Mouse (Mus musculus): ENCODE measurements around the gene Magi2. TPM values are rescaled to one million over a fixed set of nuclear protein-coding genes. Genes with fewer than 3 reads are reported as not detected.

The Magi2 gene
- polyA plus RNA-seq, 1 experiment from 2014 or later, result 39.5 TPM

DNA sequence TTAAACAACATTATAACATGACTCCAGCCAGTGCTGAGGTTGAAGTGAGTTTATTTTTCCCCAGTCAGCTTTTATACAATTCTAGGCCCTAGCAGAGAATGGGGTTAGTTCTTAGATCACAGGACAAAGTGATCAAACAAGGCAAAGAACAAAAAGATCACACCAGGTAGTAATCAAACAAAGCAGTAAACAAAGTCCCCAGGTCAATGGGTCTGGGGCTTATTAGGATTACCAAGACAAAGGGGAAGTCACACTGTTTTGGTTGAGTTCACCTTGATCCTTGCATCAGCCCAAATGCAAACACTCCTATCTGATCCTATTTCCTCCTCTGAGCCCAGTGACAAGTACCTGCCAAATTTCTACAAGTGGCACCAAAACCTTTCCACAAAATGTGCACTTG, 1190.5 kb downstream of the Magi2 start:
- H3K36me3 ChIP-seq, result no peaks in the 10 kb centered on the region
- no peaks in the 10 kb centered on the region for H3K27me3 ChIP-seq (replicated peaks)
- no peak overlapping the region for H3K27ac ChIP-seq (replicated peaks)
- peaks cover 5% of the 10 kb centered on the region; the same call in 1 of the 2 replicates for H3K4me1 ChIP-seq
- H3K4me3 ChIP-seq (replicated peaks), result no peak overlapping the region
- H3K9me3 ChIP-seq (replicated peaks), result no peaks in the 10 kb centered on the region
- no peak overlapping the region for H3K4me2 ChIP-seq
- no peak for ATAC-seq (ENCODE audit: low FRiP score)
- no peak overlapping the region for H3K9ac ChIP-seq (replicated peaks)

DNA sequence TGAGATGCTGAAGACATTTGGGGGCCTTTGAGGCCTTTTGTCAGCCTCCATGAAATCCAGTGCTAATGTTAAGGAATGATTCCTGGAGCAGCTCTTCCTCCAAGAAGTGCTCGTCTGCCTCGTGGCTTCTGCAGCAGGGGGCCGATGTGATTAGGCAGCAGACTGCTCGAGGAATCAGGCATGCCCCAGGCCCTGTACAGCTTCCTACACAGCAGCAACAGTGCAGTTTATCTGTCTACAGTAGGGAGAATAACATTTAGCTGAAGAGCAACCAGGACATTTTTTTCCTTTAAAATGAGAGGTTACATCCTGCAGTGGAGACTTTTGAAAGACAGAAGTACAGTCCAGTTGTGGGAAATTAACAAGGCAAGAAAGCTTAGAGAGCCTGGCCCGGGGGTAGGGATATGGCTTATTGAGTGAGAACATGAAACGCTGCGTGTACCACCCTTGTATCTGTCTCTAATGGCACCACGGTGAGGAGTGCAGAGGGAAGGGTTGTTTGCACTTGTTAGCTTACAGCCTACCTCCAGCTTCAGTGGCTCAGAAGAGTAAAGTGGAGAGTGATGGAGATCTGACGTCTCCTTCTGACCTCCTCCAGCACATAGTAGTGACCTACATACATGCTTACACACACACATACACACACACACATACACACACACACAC, 1205.4 kb downstream of the Magi2 start:
- Histone ChIP-seq H3K9ac (replicated peaks) (no peak overlapping the region), H3K27me3 (replicated peaks) (no peaks in the 10 kb centered on the region), H3K27ac (replicated peaks) (no peak overlapping the region), H3K36me3 (no peaks in the 10 kb centered on the region), H3K4me2 (no peak overlapping the region), H3K4me1 (no peaks in the 10 kb centered on the region), H3K4me3 (replicated peaks) (no peak overlapping the region), H3K9me3 (replicated peaks) (no peaks in the 10 kb centered on the region)
- WGBS, result 53% methylated on average over 9 of the region's 9 CpGs
- ATAC-seq (ENCODE audit: low FRiP score), result peak; percentile 38

DNA sequence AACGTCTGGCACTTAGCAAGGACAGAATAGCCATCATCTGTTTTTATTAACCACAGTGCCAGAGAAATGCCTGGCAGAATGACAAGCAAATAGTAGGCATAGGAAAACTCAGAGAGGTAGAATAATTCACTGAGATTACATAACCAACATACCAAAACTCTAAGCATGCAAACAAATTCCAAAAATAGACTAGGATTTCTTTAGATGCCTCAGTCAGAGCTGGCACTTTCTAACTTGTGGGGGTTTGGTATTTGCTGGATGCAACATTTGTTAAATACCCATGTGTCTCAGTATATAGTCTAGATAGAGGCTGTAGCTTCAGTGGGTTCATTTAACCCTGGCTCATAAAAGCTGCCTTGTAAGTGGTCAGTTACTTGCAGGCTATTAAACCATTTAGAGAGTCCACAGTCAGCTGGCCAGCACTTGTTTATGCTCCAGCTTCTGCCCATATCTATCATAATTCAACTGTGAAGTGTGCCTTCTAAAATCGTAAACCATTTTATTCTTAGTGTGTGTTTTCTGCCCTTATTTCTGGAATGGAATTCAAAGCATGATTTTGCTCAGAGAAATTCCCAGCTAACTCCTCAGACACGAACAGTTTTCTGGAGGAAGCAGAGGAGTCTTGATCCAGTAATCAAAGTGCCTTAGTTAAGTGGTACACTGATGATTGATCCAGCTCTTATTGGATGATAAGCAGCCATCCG, 1219.8 kb downstream of the Magi2 start:
- 54% methylated on average over 4 of the region's 4 CpGs for WGBS
- Histone ChIP-seq H3K27me3 (replicated peaks) (no peaks in the 10 kb centered on the region), H3K4me2 (no peak overlapping the region), H3K9me3 (replicated peaks) (no peaks in the 10 kb centered on the region), H3K4me1 (0 out of 2 replicates have a peak, but pooled peaks cover 7% of the 10 kb centered on the region), H3K36me3 (no peaks in the 10 kb centered on the region), H3K9ac (replicated peaks) (no peak overlapping the region), H3K4me3 (replicated peaks) (no peak overlapping the region), H3K27ac (replicated peaks) (no peak overlapping the region; the same call in 1 of the 2 replicates)
- ATAC-seq (ENCODE audit: low FRiP score), result no peak

DNA sequence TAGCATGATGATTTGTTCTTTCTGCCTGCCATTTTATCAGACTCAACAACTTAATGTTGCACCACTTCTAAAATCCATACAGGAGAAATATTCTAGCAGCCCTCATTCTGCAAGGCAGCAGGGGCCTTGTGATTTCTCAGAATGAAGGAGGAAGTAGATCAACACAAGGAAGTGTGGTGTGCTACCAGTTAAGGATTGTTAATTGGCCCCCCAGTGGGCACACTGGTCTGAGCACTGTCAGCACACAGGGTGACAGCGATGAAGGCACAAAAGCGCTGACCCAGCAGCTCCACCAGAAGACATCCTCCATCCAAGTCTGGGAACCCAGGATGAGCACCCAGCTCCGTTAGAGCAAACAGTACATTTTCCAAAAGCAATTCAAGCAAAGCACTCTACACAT, 1229.3 kb downstream of the Magi2 start:
- H3K27ac ChIP-seq (replicated peaks), result no peak overlapping the region
- H3K4me1 ChIP-seq, result no peaks in the 10 kb centered on the region
- WGBS, result 64% methylated on average over 3 of the region's 3 CpGs
- no peak overlapping the region for H3K9ac ChIP-seq (replicated peaks)
- no peaks in the 10 kb centered on the region for H3K9me3 ChIP-seq (replicated peaks)
- H3K36me3 ChIP-seq, result no peaks in the 10 kb centered on the region
- no peaks in the 10 kb centered on the region for H3K27me3 ChIP-seq (replicated peaks)
- no peak for ATAC-seq (ENCODE audit: low FRiP score)
- H3K4me2 ChIP-seq, result no peak overlapping the region
- H3K4me3 ChIP-seq (replicated peaks), result no peak overlapping the region

DNA sequence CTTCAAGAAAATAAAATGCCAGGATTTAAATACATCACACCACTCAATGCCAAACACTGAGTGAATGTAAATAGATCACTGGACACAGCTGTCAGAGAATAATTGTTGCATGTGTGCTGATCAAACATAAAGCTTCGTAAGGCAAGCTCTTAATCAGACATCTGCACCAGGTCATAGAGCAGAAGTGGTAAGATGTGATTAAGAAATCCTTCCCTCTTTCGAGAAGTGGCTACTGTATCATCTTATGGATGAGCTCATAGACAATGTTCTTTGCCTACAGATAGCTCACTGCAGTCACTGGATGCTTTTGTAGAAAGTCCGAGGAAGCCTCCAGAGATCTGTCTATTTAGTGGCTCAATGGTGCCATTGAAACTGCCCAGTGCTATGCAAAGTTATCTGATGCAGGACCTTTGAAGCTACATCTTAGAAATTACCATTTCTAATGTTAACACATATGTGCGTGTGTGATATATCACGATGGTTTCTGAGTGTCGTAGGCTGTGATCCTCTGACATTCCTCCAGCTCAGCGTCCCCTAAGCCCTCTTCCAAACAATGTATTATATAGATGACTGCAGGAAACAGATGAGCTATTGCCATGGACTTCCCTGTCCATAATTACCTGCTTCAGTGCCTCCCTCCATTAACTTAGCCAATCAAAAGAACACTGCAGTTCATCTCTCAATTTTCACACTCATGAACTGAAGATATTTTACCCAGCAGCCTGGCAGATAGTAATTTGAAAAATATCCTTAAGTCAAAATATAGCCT, 1231.1 kb downstream of the Magi2 start:
- no peak overlapping the region for H3K27ac ChIP-seq (replicated peaks)
- no peak overlapping the region for H3K4me2 ChIP-seq
- no peak overlapping the region for H3K4me3 ChIP-seq (replicated peaks)
- 73% methylated on average over 7 of the region's 7 CpGs for WGBS
- no peaks in the 10 kb centered on the region for H3K36me3 ChIP-seq
- no peak for ATAC-seq (ENCODE audit: low FRiP score)
- H3K4me1 ChIP-seq, result no peaks in the 10 kb centered on the region
- H3K9ac ChIP-seq (replicated peaks), result no peak overlapping the region
- H3K9me3 ChIP-seq (replicated peaks), result no peaks in the 10 kb centered on the region
- H3K27me3 ChIP-seq (replicated peaks), result no peaks in the 10 kb centered on the region

DNA sequence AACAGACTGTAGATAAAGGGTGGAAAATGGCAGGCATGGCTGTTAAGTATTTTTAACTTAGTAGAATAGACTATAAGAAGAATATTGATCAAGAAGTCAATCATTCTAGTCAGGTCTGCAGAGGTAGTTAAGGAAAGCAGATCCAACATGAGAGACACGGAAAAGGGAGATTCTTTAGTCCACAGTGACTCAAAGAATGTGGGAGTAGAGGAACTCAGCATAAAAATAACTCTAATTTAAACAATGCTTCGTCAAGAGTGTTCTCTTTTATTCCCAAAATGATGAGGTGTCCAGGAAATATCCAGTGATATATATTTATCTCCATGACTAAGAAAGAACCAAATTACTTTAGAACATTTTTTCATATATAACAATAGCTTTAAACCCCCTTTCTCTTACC, 1234.9 kb downstream of the Magi2 start:
- Histone ChIP-seq H3K36me3 (0 out of 2 replicates have a peak, but pooled peaks cover 5% of the 10 kb centered on the region), H3K27ac (replicated peaks) (no peak overlapping the region), H3K4me1 (no peaks in the 10 kb centered on the region), H3K4me3 (replicated peaks) (no peak overlapping the region), H3K4me2 (no peak overlapping the region), H3K9ac (replicated peaks) (no peak overlapping the region), H3K27me3 (replicated peaks) (no peaks in the 10 kb centered on the region), H3K9me3 (replicated peaks) (no peaks in the 10 kb centered on the region)
- 76% methylated on average over 2 of the region's 2 CpGs for WGBS
- no peak for ATAC-seq (ENCODE audit: low FRiP score)

DNA sequence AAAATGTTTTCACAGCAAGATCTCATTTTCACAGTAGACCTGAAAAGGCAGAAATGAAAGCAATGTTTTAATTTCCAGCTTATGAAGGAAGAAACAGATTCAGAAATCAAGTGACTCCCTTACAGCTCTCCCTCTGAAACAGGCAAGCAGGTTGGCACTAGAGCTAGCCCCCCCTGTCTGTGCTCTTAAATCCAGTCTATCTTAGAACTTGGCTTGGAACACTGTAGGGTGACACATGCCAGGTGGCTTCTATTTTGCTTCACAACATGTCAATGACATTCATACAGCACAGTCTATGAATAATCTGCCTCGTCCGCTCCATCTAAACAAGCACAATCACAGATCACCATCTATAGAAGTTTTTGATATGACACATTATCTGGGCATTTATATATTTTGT, 1235.5 kb downstream of the Magi2 start:
- ATAC-seq (ENCODE audit: low FRiP score), result no peak
- WGBS, result 89% methylated on average over 2 of the region's 2 CpGs
- Histone ChIP-seq H3K9ac (replicated peaks) (no peak overlapping the region), H3K4me1 (no peaks in the 10 kb centered on the region), H3K9me3 (replicated peaks) (no peaks in the 10 kb centered on the region), H3K4me3 (replicated peaks) (no peak overlapping the region), H3K27me3 (replicated peaks) (no peaks in the 10 kb centered on the region), H3K36me3 (0 out of 2 replicates have a peak, but pooled peaks cover 5% of the 10 kb centered on the region), H3K27ac (replicated peaks) (no peak overlapping the region), H3K4me2 (no peak overlapping the region)

DNA sequence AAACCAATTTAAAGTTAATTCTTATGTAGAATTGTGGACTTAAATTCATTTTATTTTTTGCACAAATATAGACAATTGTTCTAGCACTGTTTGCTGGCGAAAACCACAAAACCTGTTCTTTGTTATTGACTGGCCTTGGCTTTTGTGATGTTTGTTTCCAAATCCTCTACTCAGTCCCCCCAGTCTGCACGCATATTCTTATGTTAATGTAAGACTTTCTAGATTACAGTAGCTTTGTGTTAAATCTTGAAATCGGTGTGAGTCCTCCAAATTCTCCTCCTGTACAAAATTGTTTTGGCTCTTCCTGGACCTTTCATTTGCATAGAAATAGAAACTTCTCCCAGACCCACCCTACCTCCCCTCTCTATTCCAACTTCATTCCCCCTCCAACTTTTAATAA, 1242.9 kb downstream of the Magi2 start:
- no peaks in the 10 kb centered on the region for H3K4me1 ChIP-seq
- no peak overlapping the region for H3K9ac ChIP-seq (replicated peaks)
- no peak overlapping the region for H3K27ac ChIP-seq (replicated peaks)
- H3K4me2 ChIP-seq, result no peak overlapping the region
- H3K9me3 ChIP-seq (replicated peaks), result no peaks in the 10 kb centered on the region
- no peak for ATAC-seq (ENCODE audit: low FRiP score)
- 74% methylated on average over 3 of the region's 3 CpGs for WGBS
- no peaks in the 10 kb centered on the region for H3K27me3 ChIP-seq (replicated peaks)
- H3K4me3 ChIP-seq (replicated peaks), result no peak overlapping the region
- H3K36me3 ChIP-seq, result peaks cover 10% of the 10 kb centered on the region; the same call in 1 of the 2 replicates

DNA sequence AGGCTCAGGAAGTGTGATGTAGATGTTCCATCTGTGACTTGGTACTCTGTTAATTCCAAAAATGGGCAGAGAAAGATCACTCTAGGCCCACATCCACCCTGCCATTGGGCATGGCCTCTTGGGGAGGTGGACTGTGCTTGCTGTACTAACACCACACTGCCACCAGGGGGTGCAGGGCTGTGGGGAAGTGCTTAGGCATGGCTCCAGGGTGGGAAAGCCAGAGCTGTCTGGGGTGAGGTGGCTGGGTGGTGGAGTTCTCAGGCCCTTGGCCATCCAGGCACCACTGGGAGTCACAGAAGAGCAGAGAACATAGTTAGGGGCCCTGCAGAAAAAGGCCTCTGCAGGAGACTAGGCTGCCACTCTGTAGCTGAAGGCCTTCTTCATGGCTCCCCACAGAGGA, 1243.6 kb downstream of the Magi2 start:
- no peak for ATAC-seq (ENCODE audit: low FRiP score)
- H3K4me3 ChIP-seq (replicated peaks), result no peak overlapping the region
- H3K27me3 ChIP-seq (replicated peaks), result no peaks in the 10 kb centered on the region
- no peaks in the 10 kb centered on the region for H3K4me1 ChIP-seq
- no peak overlapping the region for H3K9ac ChIP-seq (replicated peaks)
- peaks cover 10% of the 10 kb centered on the region; the same call in 1 of the 2 replicates for H3K36me3 ChIP-seq
- no peak overlapping the region for H3K27ac ChIP-seq (replicated peaks)
- H3K9me3 ChIP-seq (replicated peaks), result no peaks in the 10 kb centered on the region
- no peak overlapping the region for H3K4me2 ChIP-seq

DNA sequence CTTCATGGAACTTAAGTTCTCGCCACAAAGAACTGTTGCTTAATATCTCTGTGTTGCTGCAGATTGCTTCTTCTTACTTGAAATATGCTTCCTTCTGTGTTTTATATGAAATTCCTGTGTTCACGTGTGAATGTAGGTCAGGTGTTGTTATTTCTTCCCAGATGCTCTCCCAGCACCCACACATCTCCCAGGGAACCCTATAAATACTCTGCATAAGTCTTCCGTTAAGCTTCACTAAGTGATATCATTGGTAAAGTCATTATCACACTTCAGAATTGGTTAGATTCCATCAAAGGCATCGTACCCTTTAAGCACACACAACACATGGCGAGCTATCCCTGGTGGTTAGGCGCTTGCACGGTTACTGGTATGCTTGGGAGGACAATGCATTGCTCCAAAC, 1257.7 kb downstream of the Magi2 start:
- Histone ChIP-seq H3K27me3 (replicated peaks) (no peaks in the 10 kb centered on the region), H3K36me3 (no peaks in the 10 kb centered on the region), H3K27ac (replicated peaks) (no peak overlapping the region), H3K4me1 (no peaks in the 10 kb centered on the region), H3K9me3 (replicated peaks) (no peaks in the 10 kb centered on the region), H3K9ac (replicated peaks) (no peak overlapping the region), H3K4me2 (no peak overlapping the region), H3K4me3 (replicated peaks) (no peak overlapping the region)
- 84% methylated on average over 7 of the region's 7 CpGs for WGBS
- ATAC-seq (ENCODE audit: low FRiP score), result no peak

DNA sequence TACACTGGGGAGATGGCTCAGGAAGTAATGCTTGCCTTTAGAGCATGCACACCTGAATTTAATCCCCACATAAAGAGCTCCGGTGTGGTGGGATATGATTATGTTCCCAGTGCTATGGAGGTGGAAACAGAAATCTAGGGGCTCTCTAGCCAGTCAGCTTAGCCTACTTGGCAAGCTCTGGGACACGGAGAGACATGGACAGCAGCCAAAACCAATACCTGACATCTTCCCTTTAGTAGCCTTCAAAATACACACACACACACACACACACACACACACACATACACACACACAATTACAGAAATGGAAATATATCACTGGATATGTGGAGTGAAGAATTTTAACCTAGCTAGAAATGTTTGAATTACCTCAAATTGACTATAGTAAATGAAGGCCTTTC, 1265.1 kb downstream of the Magi2 start:
- no peak overlapping the region for H3K4me2 ChIP-seq
- no peak for ATAC-seq (ENCODE audit: low FRiP score)
- 68% methylated on average over 2 of the region's 2 CpGs for WGBS
- H3K9me3 ChIP-seq (replicated peaks), result no peaks in the 10 kb centered on the region
- H3K36me3 ChIP-seq, result no peaks in the 10 kb centered on the region
- H3K27me3 ChIP-seq (replicated peaks), result no peaks in the 10 kb centered on the region
- no peak overlapping the region for H3K9ac ChIP-seq (replicated peaks)
- H3K4me3 ChIP-seq (replicated peaks), result no peak overlapping the region
- H3K4me1 ChIP-seq, result peaks cover 4% of the 10 kb centered on the region
- H3K27ac ChIP-seq (replicated peaks), result no peak overlapping the region

DNA sequence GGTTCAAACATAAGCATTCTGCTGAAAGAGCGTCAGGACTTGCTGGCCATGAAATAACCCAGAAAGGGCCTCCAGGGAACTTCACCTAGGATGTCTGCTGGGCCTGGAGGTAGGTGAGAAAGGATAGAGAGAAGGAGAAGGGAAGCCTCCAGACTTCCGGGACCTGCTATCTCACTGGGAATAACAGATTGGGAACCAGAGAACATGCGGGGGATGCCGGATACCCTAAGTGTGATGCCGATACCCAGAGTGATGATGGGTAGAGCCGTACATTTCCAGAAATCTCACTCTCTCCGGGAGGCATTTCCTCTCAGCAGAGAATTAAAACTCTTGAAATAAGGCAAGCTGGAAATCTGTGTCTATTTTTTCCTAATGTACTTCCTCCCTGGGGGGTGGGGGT, 1265.8 kb downstream of the Magi2 start:
- 96% methylated on average over 7 of the region's 7 CpGs for whole genome bisulfite sequencing
- Histone ChIP-seq H3K4me1 (peaks cover 6% of the 10 kb centered on the region), H3K9me3 (replicated peaks) (no peaks in the 10 kb centered on the region), H3K36me3 (no peaks in the 10 kb centered on the region), H3K27me3 (replicated peaks) (no peaks in the 10 kb centered on the region), H3K27ac (replicated peaks) (no peak overlapping the region), H3K9ac (replicated peaks) (no peak overlapping the region), H3K4me3 (replicated peaks) (no peak overlapping the region), H3K4me2 (no peak overlapping the region)
- no peak for ATAC-seq (ENCODE audit: low FRiP score)

Measured in neural tube, embryonic 15.5 days (tissue).